Mouse (Mus musculus): ENCODE results near the gene Ccdc62. TPM values are rescaled to one million over a fixed set of nuclear protein-coding genes. Genes with fewer than 3 reads are reported as not detected.

Gene Ccdc62
- 4.6 and 6.4 TPM in 2 replicates for polyA plus RNA-seq (2014; fragmentation: Nextera tagmentation; extraction: Ambion mirVana)

GRCm38 (mm10) chr5:123930508-123930989 lies at the start of gene Ccdc62:
Ccdc62 (plus strand) TSS chr5:123930679.
- Histone ChIP-seq H3K9me3 (ENCODE audit: control insufficient read depth, low read length) (no peaks in the 10 kb centered on the region), H3K27me3 (replicated peaks; ENCODE audit: control insufficient read depth, insufficient read depth, low read length) (no peaks in the 10 kb centered on the region), H3K36me3 (ENCODE audit: control insufficient read depth, insufficient read depth, low read length) (peaks cover 41% of the 10 kb centered on the region), H3K9ac (ENCODE audit: low read depth, low read length) (peak within 1 kb of the TSS; percentile 94), H3K4me3 (ENCODE audit: low read depth, low read length) (peak within 1 kb of the TSS; percentile 78), H3K27ac (replicated peaks; ENCODE audit: low read depth, low read length) (peak within 1 kb of the TSS; percentile 91), H3K4me1 (ENCODE audit: control insufficient read depth, insufficient read depth, low read length) (0 out of 2 replicates have a peak, but pooled peaks cover 3% of the 10 kb centered on the region), H3K4me2 (ENCODE audit: low read depth, low read length) (peak within 1 kb of the TSS; percentile 84)
- WGBS, result under 1% methylated on average over 47 of the region's 56 CpGs
- peak; percentile 98 for DNase-seq (ENCODE audit: low spot score)
- ATAC-seq (ENCODE audit: low read depth), result peak; percentile 98

GRCm38 (mm10) chr5:123880778-123881177 lies 49.7 kb upstream of the Ccdc62 start:
- Histone ChIP-seq H3K9ac (ENCODE audit: low read depth, low read length) (no peak overlapping the region), H3K27me3 (replicated peaks; ENCODE audit: control insufficient read depth, insufficient read depth, low read length) (no peaks in the 10 kb centered on the region), H3K4me3 (ENCODE audit: low read depth, low read length) (no peak overlapping the region), H3K4me1 (ENCODE audit: control insufficient read depth, insufficient read depth, low read length) (peaks cover 13% of the 10 kb centered on the region; the same call in 1 of the 2 replicates), H3K36me3 (ENCODE audit: control insufficient read depth, insufficient read depth, low read length) (no peaks in the 10 kb centered on the region), H3K27ac (replicated peaks; ENCODE audit: low read depth, low read length) (no peak overlapping the region), H3K9me3 (ENCODE audit: control insufficient read depth, low read length) (no peaks in the 10 kb centered on the region), H3K4me2 (ENCODE audit: low read depth, low read length) (no peak overlapping the region)
- 84% methylated on average over 14 of the region's 14 CpGs for WGBS
- DNase-seq (ENCODE audit: low spot score), result no peak
- ATAC-seq (ENCODE audit: low read depth), result no peak

- 75% methylated on average over 7 of the region's 7 CpGs for WGBS
- no peaks in the 10 kb centered on the region for H3K27me3 ChIP-seq (replicated peaks; ENCODE audit: control insufficient read depth, insufficient read depth, low read length)
- H3K27ac ChIP-seq (replicated peaks; ENCODE audit: low read depth, low read length), result no peak overlapping the region
- no peak overlapping the region for H3K9ac ChIP-seq (ENCODE audit: low read depth, low read length)
- ATAC-seq (ENCODE audit: low read depth) (no peak), DNase-seq (ENCODE audit: low spot score) (no peak)
- no peak overlapping the region for H3K4me3 ChIP-seq (ENCODE audit: low read depth, low read length)
- H3K4me1 ChIP-seq (ENCODE audit: control insufficient read depth, insufficient read depth, low read length), result peaks cover 9% of the 10 kb centered on the region; the same call in 1 of the 2 replicates
- H3K9me3 ChIP-seq (ENCODE audit: control insufficient read depth, low read length), result no peaks in the 10 kb centered on the region
- H3K36me3 ChIP-seq (ENCODE audit: control insufficient read depth, insufficient read depth, low read length), result no peaks in the 10 kb centered on the region
- no peak overlapping the region for H3K4me2 ChIP-seq (ENCODE audit: low read depth, low read length)
These were observed 46.6 kb upstream of the Ccdc62 start for GRCm38 (mm10) chr5:123883891-123884290.

GRCm38 (mm10) chr5:123884332-123884731 lies 46.1 kb upstream of the Ccdc62 start:
- Histone ChIP-seq H3K4me1 (ENCODE audit: control insufficient read depth, insufficient read depth, low read length) (peaks cover 9% of the 10 kb centered on the region; the same call in 1 of the 2 replicates), H3K9ac (ENCODE audit: low read depth, low read length) (no peak overlapping the region), H3K27ac (replicated peaks; ENCODE audit: low read depth, low read length) (no peak overlapping the region), H3K36me3 (ENCODE audit: control insufficient read depth, insufficient read depth, low read length) (no peaks in the 10 kb centered on the region), H3K9me3 (ENCODE audit: control insufficient read depth, low read length) (no peaks in the 10 kb centered on the region), H3K27me3 (replicated peaks; ENCODE audit: control insufficient read depth, insufficient read depth, low read length) (no peaks in the 10 kb centered on the region), H3K4me2 (ENCODE audit: low read depth, low read length) (no peak overlapping the region), H3K4me3 (ENCODE audit: low read depth, low read length) (no peak overlapping the region)
- ATAC-seq (ENCODE audit: low read depth), result no peak
- DNase-seq (ENCODE audit: low spot score), result no peak
- 70% methylated on average over 9 of the region's 10 CpGs for WGBS

- Histone ChIP-seq H3K9ac (ENCODE audit: low read depth, low read length) (no peak overlapping the region), H3K9me3 (ENCODE audit: control insufficient read depth, low read length) (no peaks in the 10 kb centered on the region), H3K27ac (replicated peaks; ENCODE audit: low read depth, low read length) (no peak overlapping the region), H3K4me1 (ENCODE audit: control insufficient read depth, insufficient read depth, low read length) (no peaks in the 10 kb centered on the region), H3K27me3 (replicated peaks; ENCODE audit: control insufficient read depth, insufficient read depth, low read length) (no peaks in the 10 kb centered on the region), H3K4me2 (ENCODE audit: low read depth, low read length) (no peak overlapping the region), H3K4me3 (ENCODE audit: low read depth, low read length) (no peak overlapping the region), H3K36me3 (ENCODE audit: control insufficient read depth, insufficient read depth, low read length) (no peaks in the 10 kb centered on the region)
- WGBS, result 65% methylated on average over 3 of the region's 3 CpGs
- no peak for DNase-seq (ENCODE audit: low spot score)
- no peak for ATAC-seq (ENCODE audit: low read depth)
These were observed 44.1 kb upstream of the Ccdc62 start for GRCm38 (mm10) chr5:123886365-123886764.

- Histone ChIP-seq H3K4me2 (ENCODE audit: low read depth, low read length) (no peak overlapping the region), H3K4me1 (ENCODE audit: control insufficient read depth, insufficient read depth, low read length) (0 out of 2 replicates have a peak, but pooled peaks cover under 1% of the 10 kb centered on the region), H3K4me3 (ENCODE audit: low read depth, low read length) (no peak overlapping the region), H3K27ac (replicated peaks; ENCODE audit: low read depth, low read length) (no peak overlapping the region), H3K27me3 (replicated peaks; ENCODE audit: control insufficient read depth, insufficient read depth, low read length) (no peaks in the 10 kb centered on the region), H3K9me3 (ENCODE audit: control insufficient read depth, low read length) (no peaks in the 10 kb centered on the region), H3K36me3 (ENCODE audit: control insufficient read depth, insufficient read depth, low read length) (no peaks in the 10 kb centered on the region), H3K9ac (ENCODE audit: low read depth, low read length) (no peak overlapping the region)
- 61% methylated on average over 2 of the region's 2 CpGs for WGBS
- DNase-seq (ENCODE audit: low spot score) (no peak), ATAC-seq (ENCODE audit: low read depth) (no peak)
These were observed 40.2 kb upstream of the Ccdc62 start for GRCm38 (mm10) chr5:123890312-123890711.

GRCm38 (mm10) chr5:123890987-123891386 lies 39.5 kb upstream of the Ccdc62 start:
- 0 out of 2 replicates have a peak, but pooled peaks cover 3% of the 10 kb centered on the region for H3K4me1 ChIP-seq (ENCODE audit: control insufficient read depth, insufficient read depth, low read length)
- H3K9me3 ChIP-seq (ENCODE audit: control insufficient read depth, low read length), result no peaks in the 10 kb centered on the region
- H3K36me3 ChIP-seq (ENCODE audit: control insufficient read depth, insufficient read depth, low read length), result no peaks in the 10 kb centered on the region
- no peak overlapping the region for H3K4me3 ChIP-seq (ENCODE audit: low read depth, low read length)
- ATAC-seq (ENCODE audit: low read depth), result no peak
- 79% methylated on average over 5 of the region's 5 CpGs for WGBS
- no peak for DNase-seq (ENCODE audit: low spot score)
- H3K27me3 ChIP-seq (replicated peaks; ENCODE audit: control insufficient read depth, insufficient read depth, low read length), result no peaks in the 10 kb centered on the region
- H3K9ac ChIP-seq (ENCODE audit: low read depth, low read length), result no peak overlapping the region
- H3K27ac ChIP-seq (replicated peaks; ENCODE audit: low read depth, low read length), result no peak overlapping the region
- H3K4me2 ChIP-seq (ENCODE audit: low read depth, low read length), result no peak overlapping the region

- no peak for DNase-seq (ENCODE audit: low spot score)
- ATAC-seq (ENCODE audit: low read depth), result no peak
- 0 out of 2 replicates have a peak, but pooled peaks cover 3% of the 10 kb centered on the region for H3K4me1 ChIP-seq (ENCODE audit: control insufficient read depth, insufficient read depth, low read length)
- WGBS, result 46% methylated on average over 6 of the region's 6 CpGs
- H3K27ac ChIP-seq (replicated peaks; ENCODE audit: low read depth, low read length), result no peak overlapping the region
- H3K9ac ChIP-seq (ENCODE audit: low read depth, low read length), result no peak overlapping the region
- no peaks in the 10 kb centered on the region for H3K9me3 ChIP-seq (ENCODE audit: control insufficient read depth, low read length)
- H3K4me2 ChIP-seq (ENCODE audit: low read depth, low read length), result no peak overlapping the region
- no peak overlapping the region for H3K4me3 ChIP-seq (ENCODE audit: low read depth, low read length)
- H3K36me3 ChIP-seq (ENCODE audit: control insufficient read depth, insufficient read depth, low read length), result no peaks in the 10 kb centered on the region
- H3K27me3 ChIP-seq (replicated peaks; ENCODE audit: control insufficient read depth, insufficient read depth, low read length), result no peaks in the 10 kb centered on the region
These were observed 38.8 kb upstream of the Ccdc62 start for GRCm38 (mm10) chr5:123891669-123892068.

- H3K4me2 ChIP-seq (ENCODE audit: low read depth, low read length), result no peak overlapping the region
- DNase-seq (ENCODE audit: low spot score) (no peak), ATAC-seq (ENCODE audit: low read depth) (no peak)
- H3K4me3 ChIP-seq (ENCODE audit: low read depth, low read length), result no peak overlapping the region
- no peak overlapping the region for H3K9ac ChIP-seq (ENCODE audit: low read depth, low read length)
- no peaks in the 10 kb centered on the region for H3K9me3 ChIP-seq (ENCODE audit: control insufficient read depth, low read length)
- WGBS, result 90% methylated on average over 5 of the region's 5 CpGs
- H3K27me3 ChIP-seq (replicated peaks; ENCODE audit: control insufficient read depth, insufficient read depth, low read length), result no peaks in the 10 kb centered on the region
- 0 out of 2 replicates have a peak, but pooled peaks cover 3% of the 10 kb centered on the region for H3K4me1 ChIP-seq (ENCODE audit: control insufficient read depth, insufficient read depth, low read length)
- no peak overlapping the region for H3K27ac ChIP-seq (replicated peaks; ENCODE audit: low read depth, low read length)
- no peaks in the 10 kb centered on the region for H3K36me3 ChIP-seq (ENCODE audit: control insufficient read depth, insufficient read depth, low read length)
These were observed 37.0 kb upstream of the Ccdc62 start for GRCm38 (mm10) chr5:123893520-123893919.

Data from embryonic facial prominence, embryonic 14.5 days (tissue).